Mouse (Mus musculus) frontal cortex, postnatal 36 days (tissue): ENCODE results near the gene Mecom.
"Not testable (repeated sequence)": the region's sequence is repeated elsewhere in the genome, so short reads cannot be mapped to it uniquely, and the experiment has no call there.

Experiments
- DNase-seq, 2 experiments: peaks; one replicate each; pipeline ENCODE4 v3.0.0; 2022; ENCODE audit warnings: low spot score in 2 of 2

The Mecom gene

DNA sequence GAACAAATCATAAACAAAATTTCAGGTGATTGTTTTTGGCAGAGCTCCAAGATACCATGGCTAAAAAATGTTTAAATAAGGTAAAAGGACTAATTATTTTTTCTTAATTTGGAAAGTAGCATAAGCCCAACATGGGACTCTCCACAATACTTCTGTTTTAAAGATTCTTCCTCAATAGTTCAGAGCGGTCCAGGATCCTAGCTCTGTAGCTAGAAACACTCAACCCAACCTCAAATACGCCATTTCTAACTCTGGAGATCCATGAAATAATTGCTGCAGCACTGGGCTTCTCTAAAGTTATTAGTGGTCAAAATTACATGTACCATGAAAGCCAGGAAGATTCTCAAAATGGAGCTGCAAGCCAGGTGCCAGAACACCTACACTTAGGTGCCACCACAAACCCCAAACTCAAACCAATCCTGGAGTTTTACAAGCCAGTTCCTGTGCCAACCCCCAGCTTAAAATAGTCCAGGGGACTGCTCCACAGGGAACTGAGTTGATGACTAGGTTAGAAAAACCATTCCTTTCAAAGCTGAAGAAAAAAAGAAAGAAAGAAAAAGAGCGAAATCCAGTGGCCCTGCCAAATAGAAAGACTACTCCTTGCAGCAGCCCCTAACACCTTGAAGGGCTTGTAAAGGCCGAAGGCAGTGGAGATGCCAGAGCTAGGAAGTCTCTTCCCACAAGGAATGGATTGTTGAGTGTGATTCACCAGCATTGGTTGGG is 102.4 kb downstream of the Mecom start:
- no peak for DNase-seq

GRCm38 (mm10) chr3:30441646-30442045 is 106.2 kb downstream of the Mecom start:
- no peak for DNase-seq

GRCm38 (mm10) chr3:30438007-30438406 is 109.8 kb downstream of the Mecom start:
- no peak for DNase-seq

DNA sequence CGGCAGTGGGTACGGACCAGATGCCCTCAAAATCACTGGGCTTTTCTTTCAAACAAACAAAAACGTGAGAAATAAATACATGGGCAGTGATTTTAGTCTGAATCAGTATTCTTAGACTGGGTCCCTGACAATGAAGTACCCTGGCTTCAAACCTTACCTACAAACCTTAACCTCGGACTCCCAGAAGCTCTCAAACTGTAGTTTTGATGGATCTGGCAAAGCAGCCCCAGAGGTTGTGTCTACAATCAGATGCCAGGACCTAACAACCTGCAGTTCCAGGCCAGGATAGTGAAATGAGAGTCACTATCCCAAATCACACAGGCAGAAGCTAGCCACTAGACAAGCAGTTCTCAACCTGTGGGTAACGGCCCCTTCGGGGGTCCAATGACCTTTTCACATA is 111.2 kb downstream of the Mecom start:
- DNase-seq, result no peak

DNA sequence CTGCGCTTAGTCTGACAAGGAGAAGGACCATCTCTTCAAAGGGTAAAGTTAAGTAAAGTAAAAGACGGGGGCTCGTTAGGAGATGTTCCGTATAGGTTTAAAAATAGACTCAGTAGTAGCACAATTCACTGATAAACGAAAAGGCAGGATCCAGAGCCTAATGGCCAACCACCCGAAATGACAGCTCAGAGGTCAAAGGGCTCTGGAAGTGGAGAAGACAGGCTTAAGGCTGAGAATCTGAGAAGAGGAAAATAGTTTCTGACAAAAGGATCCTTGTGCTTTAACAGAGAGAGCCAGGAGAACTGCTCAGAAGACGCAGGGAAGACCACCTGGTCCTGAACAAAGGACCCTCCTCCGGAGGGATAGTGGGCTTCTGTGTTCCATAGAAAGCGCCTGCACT is 111.7 kb downstream of the Mecom start:
- no peak for DNase-seq

DNA sequence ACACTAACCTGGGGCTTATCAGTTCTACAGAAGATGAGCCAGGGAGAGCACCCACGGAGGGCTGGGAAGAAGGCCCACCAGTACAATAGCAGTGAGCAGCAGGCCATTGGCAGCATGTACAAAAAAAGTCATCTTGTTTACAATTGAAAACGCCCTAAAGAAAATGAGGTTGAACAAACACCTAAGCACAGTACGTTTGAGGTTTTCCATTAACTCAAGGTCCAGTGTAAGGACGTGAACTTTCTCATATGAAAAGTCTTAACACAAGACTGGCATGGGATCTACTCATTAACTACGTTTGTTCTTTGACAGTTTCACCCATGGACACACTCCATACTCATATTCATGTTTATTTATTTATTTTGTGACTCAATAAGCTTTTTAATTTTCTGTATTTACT is 118.9 kb downstream of the Mecom start:
- DNase-seq, result no peak

DNA sequence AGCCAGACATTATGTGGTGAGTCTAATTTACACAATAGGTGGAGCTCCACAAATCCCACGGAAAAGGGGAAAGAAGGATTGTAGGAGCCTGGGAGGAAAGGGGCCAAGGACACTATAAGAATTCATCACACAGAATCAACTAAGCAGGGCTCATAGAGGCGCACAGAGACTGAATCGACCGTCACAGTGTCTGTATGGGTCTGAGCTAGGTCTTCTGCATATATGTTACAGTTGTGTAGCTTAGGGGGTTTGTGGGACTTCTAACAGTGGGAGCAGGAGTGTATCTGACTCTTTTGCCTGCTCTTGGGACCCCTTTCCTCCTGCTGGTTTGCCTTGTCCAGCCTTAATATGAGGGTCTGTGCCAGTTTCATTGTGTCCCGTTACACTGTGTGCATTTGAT is 123.8 kb downstream of the Mecom start:
- DNase-seq, result no peak

GRCm38 (mm10) chr3:30421948-30422347 is 125.9 kb downstream of the Mecom start:
- not testable (repeated sequence) for DNase-seq

DNA sequence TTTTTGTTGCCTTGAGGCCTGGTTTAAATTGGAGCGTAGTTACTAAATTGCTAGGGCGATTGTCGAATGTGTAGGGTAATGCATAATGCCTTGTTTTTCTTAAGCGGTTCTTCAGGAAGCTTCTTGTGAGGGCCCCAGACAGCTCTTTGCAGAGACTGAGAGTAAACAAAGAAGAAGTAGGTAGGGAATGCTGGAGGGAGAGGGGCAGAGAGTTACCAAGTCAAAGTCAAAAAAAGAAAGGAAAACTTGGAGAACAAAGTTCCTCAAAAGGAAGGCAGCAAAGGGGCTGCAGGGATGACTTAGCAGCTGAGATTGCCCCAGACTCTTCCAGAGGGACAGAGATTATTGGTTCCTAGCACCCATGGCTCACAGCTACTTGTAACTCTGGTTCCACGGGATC is 126.9 kb downstream of the Mecom start:
- no peak for DNase-seq

DNA sequence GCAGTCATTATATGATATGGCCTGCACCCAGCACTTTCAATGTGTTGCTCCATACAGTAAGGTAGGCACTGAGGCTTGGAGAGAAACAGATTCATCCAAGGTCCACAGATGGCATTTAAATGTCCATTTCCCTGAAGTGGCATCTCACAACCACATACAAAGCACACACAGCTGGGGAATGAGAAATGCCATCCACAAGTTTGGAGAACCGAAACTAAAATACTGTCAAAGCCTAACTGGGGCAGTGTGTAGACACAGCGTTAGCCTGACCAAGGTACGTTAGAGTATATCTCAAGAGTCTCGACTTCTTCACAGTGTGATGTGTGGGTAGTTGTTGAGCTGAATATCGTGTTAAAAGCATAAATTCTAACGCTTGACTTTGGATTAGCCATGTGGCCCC is 133.6 kb downstream of the Mecom start:
- no peak for DNase-seq

DNA sequence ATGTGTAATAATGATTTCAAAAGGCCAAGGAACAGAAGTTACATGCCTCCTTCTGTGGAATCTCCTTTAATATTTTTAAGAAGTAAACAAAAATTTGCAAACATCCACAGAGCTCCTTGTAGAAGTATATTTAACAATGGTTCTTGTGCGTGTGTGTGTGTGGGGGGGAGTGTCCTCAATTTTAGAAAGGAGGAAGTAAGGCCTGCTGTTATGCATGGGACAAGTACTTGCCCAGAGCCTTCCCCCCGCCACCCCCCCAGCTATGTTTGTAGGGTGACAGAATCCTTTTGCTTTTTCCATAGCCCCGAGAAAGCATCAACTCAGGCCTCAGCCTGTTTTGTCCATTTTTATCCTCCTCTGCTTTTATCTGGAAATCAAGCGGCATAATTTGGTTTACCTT is 137.0 kb downstream of the Mecom start:
- DNase-seq, result no peak

DNA sequence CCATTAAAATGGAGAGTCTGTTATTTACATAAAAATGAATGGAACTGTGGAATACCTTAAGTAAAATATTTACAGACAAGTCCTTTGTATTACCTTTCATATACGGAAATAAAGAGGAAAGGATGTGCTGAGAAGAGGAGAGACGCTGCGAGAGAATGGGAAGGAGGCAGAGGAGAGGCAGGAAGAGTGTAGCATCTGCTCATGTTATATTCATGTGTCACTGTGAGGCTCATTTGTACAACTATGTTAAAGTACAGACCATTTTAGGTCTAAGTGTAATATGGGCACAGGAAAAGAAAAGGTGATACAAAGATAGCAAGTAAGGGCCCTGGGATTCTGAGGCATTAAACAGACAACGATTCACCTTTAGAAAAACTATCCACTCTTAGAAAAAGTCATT is 143.0 kb downstream of the Mecom start:
- DNase-seq, result no peak

- no peak for DNase-seq
Observed at GRCm38 (mm10) chr3:30398911-30399310, 148.9 kb downstream of the Mecom start.

DNA sequence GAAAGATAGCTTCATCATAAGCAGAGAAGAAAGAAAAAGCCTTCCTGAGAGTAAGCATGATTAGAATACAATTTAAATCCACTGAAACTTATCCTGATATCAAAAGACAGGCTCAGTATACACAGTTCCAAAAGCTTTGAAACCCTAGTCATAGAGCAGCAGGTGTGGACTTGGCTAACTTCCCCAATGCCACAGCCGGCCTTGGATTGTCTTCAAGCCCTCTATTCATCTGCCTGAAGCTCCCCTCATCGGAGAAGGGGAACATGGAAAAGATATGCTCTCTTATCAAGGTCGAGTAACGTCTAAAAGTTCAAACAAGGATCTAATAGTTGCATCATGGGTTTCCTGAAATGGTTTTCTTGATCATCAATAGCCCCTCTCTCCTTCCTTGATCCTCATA is 152.9 kb downstream of the Mecom start:
- DNase-seq, result no peak

- DNase-seq, result no peak
Observed at GRCm38 (mm10) chr3:30392662-30393061, 155.1 kb downstream of the Mecom start.

DNA sequence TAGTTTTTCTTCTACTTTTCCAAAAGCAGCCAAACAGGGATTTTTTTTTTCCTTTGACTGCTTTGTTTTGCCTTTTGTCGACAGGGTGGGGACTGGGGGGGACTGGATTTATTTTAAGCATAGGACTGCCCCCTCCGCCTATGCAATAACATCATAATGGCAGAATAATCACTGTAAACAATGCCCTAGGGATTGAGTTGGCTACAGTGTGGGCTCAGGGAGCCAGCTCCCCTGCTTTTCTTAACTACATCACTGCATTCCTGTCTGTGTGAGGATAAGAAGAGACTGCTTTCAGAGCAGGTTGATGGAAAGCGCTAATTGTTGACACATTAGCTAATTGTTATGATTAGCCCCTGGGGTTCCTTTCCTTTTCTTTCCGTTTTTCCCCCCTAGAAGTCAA is 155.6 kb downstream of the Mecom start:
- no peak for DNase-seq

- DNase-seq, result no peak
Observed at GRCm38 (mm10) chr3:30390346-30390745, 157.5 kb downstream of the Mecom start.

GRCm38 (mm10) chr3:30380273-30380672 is 167.5 kb downstream of the Mecom start:
- no peak for DNase-seq

GRCm38 (mm10) chr3:30379301-30379700 is 168.5 kb downstream of the Mecom start:
- no peak for DNase-seq

- no peak for DNase-seq
Observed at GRCm38 (mm10) chr3:30371472-30371871, 176.3 kb downstream of the Mecom start.

GRCm38 (mm10) chr3:30370860-30371455 is 176.8 kb downstream of the Mecom start:
- no peak for DNase-seq

DNA sequence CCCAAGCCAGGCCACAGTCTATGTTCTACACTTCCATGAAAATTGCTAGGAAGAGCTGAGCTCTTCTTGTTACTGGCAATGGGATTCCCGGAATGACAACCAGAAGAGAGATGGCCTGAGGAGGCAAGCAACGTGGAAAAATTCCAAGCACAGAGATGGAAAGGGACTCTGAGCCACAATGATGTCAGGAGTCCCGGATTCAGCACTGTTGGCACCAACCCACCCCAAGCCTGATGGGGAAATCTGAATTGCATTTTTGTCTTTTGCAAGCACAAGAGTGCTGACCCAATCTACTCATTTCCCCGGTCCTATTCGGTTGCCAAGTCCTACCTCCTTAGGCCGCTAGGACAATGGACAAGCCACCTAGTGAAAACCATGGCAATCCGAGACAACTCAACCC is 181.2 kb downstream of the Mecom start:
- DNase-seq, result no peak

DNA sequence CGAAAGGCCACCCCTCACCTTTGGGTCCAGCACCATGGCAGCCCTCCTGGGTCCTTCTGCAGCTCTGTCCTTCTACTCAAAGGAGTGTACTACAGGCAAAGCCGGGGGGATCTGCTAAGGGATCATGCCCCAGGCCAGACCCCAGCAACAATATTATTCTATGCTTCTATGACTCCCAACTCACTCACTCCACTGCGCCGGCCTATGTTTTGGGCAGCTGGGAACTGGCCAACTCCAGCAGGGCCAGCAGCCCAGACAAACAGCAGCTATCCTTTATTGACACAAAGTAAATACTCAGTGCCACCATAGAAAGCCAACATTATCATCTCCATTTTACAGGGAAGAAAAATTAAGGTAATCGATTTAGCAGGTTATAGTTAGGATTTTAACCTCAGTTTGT is 186.6 kb downstream of the Mecom start:
- DNase-seq, result no peak
